Mouse (Mus musculus): ENCODE results near the gene Nxpe5.

The Nxpe5 gene

GRCm38 (mm10) chr5:138253061-138253460 is 27.4 kb downstream of the Nxpe5 start:
- DNase-seq (ENCODE audit: low read depth): peak; percentile 69

GRCm38 (mm10) chr5:138255353-138256093 is 29.8 kb downstream of the Nxpe5 start, which contains the start of gene Lamtor4:
Lamtor4 (plus strand) TSS chr5:138255482.
- DNase-seq (ENCODE audit: low read depth): peak; percentile 99

GRCm38 (mm10) chr5:138256094-138256467 is 30.4 kb downstream of the Nxpe5 start:
- DNase-seq (ENCODE audit: low read depth): no peak

- peak; percentile 99 for DNase-seq (ENCODE audit: low read depth)
These were observed 31.4 kb downstream of the Nxpe5 start for GRCm38 (mm10) chr5:138256966-138257584.

GRCm38 (mm10) chr5:138257585-138257978 is 31.9 kb downstream of the Nxpe5 start:
- DNase-seq (ENCODE audit: low read depth): no peak

GRCm38 (mm10) chr5:138258078-138258477 is 32.4 kb downstream of the Nxpe5 start:
- peak; percentile 48 for DNase-seq (ENCODE audit: low read depth)

- DNase-seq (ENCODE audit: low read depth): peak; percentile 74
These were observed 32.8 kb downstream of the Nxpe5 start for GRCm38 (mm10) chr5:138258542-138258941.

- peak; percentile 25 for DNase-seq (ENCODE audit: low read depth)
These were observed 33.3 kb downstream of the Nxpe5 start for GRCm38 (mm10) chr5:138258993-138259392.

GRCm38 (mm10) chr5:138260051-138260450 is 34.4 kb downstream of the Nxpe5 start:
- DNase-seq (ENCODE audit: low read depth): peak; percentile 23

- DNase-seq (ENCODE audit: low read depth): peak; percentile 46
These were observed 35.1 kb downstream of the Nxpe5 start for GRCm38 (mm10) chr5:138260834-138261233.

GRCm38 (mm10) chr5:138262001-138262400 is 36.3 kb downstream of the Nxpe5 start:
- DNase-seq (ENCODE audit: low read depth): peak; percentile 70

- peak; percentile 61 for DNase-seq (ENCODE audit: low read depth)
These were observed 37.0 kb downstream of the Nxpe5 start for GRCm38 (mm10) chr5:138262582-138263240.

- peak; percentile 95 for DNase-seq (ENCODE audit: low read depth)
These were observed 37.8 kb downstream of the Nxpe5 start, which contains the start of gene BC037034 for GRCm38 (mm10) chr5:138263260-138264206. BC037034 (minus strand) TSS chr5:138264033.

GRCm38 (mm10) chr5:138264207-138264578 is 38.5 kb downstream of the Nxpe5 start:
- DNase-seq (ENCODE audit: low read depth): no peak

- no peak for DNase-seq (ENCODE audit: low read depth)
These were observed 40.0 kb downstream of the Nxpe5 start for GRCm38 (mm10) chr5:138265712-138266111.

GRCm38 (mm10) chr5:138267114-138267513 is 41.4 kb downstream of the Nxpe5 start:
- no peak for DNase-seq (ENCODE audit: low read depth)

- no peak for DNase-seq (ENCODE audit: low read depth)
These were observed 43.3 kb downstream of the Nxpe5 start for GRCm38 (mm10) chr5:138268980-138269379.

GRCm38 (mm10) chr5:138271232-138271631 is 45.5 kb downstream of the Nxpe5 start:
- no peak for DNase-seq (ENCODE audit: low read depth)

- no peak for DNase-seq (ENCODE audit: low read depth)
These were observed 46.8 kb downstream of the Nxpe5 start, which contains the start of gene Gal3st4 for GRCm38 (mm10) chr5:138272409-138272923. Gal3st4 (minus strand) TSS chr5:138272840.

GRCm38 (mm10) chr5:138274186-138274585 is 48.5 kb downstream of the Nxpe5 start:
- no peak for DNase-seq (ENCODE audit: low read depth)

Measured in 416B (cell line).